Mouse (Mus musculus) adrenal gland (tissue): ENCODE measurements around the gene Myo3a.

Experiments used
- intact Hi-C: fragments of 180-260 bp; cut with DNase I; formaldehyde crosslinking; loops from one replicate; pipeline ENCODE4 v1.15.1; 2025
- microRNA-seq, 2 experiments: library from miRNA; unstranded; fragments of <30 nt; microRNA quantifications; one replicate each; pipeline ENCODE4; 2019

Myo3a gene

DNA sequence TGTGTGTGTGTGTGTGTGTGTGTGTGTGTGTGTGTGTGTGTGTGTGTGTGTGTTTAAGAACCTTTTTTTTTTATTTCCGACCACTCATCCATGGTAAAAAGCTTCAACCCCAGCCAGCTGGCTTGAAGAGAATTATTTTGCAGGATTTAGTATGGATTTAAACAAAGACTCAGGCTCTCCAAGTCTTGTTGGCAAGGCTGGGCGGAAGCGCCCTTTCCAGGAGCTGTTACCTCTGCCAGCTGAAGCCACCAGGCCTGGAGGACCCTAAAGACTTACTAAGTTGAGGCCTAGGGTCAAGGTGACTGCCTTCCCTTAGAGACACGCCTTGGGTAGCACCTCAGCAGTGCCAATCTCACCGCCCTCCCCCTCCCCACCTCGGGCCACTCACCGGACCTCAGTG lies 393.2 kb downstream of the Myo3a start:
- intact Hi-C loops: no loop called here

DNA sequence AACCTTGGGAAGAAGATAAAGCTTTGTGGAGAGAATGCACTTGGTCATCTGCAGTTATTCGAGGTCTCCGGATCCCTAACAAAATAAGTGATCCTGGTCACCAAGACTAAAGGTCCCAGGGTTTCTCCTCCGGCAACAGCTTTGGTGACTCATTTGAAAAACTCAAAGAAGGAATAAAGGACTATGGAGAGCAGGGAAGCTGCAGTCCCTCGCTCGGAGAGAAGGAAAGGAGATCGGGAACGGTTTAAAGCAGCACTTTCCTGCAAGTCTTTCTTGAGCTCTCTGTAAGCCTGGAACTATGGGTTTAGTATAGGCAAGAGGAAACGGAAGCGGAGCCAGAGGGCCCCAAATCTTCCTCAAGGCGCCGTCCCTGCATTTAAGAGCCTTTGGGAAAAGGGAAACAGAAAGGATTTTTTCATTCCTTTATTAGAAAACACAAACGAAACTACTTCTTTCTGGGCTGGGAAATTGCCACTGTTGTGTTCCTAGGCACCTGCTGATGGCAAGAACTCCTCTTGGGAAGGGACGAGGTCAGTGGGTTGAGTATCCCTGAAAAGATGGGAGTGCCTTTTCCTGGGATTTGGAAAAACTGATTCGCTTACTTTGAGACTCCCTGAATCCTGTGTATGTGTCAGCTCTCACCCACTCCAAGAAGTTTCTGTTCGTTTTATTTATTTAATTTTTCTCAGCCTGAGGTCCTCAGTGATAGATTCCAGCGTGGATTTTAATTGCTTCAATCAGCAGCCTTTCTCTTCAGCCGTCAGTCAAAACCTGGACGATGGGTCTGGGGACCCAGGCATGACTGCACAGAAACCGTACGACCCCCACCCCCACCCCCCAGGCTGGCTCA lies 393.9 kb downstream of the Myo3a start:
- intact Hi-C loops: no loop called here

DNA sequence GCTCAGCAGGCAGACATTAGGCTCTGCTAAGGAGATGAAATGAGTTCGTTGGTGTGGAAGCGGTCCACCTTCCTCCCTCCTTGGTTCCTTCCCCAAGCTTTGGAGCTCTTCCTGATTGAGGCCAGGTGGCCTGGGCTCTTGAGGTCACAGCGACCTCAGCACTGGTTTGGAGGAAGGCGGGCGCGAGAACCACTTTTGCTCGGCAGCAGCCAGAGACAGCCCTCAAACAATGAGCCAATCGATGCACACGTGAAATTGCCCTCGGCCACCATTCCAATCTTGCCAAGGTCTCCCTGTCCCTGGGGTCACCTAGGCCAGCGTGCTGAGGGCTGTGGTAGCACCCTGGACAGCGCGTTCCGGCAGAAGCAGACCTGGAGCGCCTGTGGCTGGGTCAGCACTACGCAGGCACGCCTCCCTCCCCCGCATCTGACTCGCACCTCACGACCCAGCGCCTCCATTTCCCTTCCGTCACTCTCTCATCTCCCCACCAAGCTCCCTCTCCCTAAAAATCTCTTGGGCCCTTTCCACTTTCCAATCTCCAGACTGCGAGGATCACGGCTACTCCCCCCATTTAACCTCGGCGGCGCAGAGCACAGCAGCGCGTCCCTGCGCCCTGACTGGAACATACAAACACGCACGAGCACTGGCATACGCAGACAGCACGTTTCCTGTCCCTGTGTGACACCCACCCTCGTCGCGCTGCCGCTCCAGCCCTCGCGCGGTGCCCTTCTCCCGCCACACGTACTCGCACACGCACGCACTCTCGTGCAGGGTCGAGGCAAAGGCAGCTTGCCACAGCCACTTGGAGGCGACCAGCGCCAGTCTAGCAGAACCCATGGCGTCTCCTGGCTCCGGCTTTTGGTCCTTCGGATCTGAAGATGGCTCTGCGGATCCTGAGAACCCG lies 394.8 kb downstream of the Myo3a start, which contains the start of gene Gad2:
Gad2 (plus strand) TSS at position 378 of the 904 bp plus-strand sequence.
- intact Hi-C loops: no loop called here

DNA sequence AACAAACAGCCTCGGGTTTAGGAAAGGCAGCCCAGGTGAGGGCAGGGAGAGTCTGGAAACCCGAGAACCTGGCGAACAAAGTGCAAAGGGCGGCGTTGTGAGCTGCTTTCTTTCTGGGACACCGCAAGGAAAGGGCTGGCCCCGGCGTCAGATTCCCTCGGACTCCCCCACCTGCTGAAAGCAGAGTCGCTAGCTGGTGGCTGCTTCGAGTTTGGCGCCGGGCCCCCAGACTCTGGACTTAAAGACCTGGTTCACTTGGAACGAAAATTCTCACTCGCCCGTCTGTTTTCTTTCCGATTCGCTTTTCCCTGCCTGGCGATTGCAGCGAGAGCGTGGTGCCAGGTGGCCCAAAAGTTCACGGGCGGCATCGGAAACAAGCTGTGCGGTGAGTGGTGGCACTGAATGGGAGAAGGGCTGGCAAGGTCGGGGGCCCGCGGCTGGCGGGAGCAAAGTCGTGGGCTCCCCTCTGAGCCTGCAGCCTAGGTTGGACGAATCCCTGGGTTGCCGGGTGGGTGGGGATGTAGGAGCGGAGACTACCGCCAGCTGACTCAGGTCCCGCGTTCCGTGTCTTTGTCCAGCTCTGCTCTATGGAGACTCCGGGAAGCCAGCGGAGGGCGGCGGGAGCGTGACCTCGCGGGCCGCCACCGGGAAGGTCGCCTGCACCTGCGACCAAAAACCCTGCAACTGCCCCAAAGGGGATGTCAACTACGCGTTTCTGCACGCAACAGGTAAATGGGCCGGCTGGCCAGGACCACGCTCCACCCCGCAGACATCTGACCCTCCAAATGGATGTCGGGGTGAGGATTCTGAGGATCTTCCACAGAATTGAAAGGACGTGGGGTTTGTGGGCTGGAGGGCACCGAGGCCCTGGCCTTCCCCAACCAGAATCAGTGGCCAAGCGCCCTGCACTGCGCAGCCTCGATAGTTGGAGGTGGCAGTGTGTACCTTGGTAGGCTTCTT lies 396.1 kb downstream of the Myo3a start:
- intact Hi-C loops: no loop called here

DNA sequence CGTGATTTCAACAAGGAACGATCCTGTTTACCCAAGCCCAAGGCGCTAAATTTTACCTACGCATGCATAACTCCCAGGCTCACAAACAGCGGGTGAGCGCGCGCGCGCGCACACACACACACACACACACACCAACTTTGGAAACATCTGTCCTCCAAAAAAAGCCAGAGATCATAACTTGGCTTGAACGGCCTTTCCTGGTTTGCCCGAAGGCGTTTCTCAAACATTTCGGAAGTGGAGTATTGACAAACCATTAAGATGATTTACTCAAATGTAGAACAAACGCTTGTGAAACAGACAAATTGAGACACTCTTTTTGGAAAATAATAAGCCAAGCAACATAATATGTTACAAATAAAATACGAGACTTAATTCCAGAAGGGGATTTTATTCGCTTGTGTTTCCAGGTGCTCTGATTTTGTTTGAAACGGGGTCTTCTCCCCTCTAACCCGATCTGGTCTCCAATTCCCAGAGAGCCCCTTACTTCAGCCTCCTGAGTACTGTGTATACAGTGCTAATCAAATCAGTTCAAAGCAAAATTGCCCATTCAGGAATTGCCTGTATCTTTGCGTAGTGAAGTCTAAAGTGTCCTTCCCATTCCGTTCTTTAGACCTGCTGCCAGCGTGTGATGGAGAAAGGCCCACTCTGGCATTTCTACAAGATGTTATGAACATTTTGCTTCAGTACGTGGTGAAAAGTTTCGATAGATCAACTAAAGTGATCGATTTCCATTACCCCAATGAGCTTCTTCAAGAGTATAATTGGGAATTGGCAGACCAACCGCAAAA lies 397.1 kb downstream of the Myo3a start:
- intact Hi-C loops: no loop called here

DNA sequence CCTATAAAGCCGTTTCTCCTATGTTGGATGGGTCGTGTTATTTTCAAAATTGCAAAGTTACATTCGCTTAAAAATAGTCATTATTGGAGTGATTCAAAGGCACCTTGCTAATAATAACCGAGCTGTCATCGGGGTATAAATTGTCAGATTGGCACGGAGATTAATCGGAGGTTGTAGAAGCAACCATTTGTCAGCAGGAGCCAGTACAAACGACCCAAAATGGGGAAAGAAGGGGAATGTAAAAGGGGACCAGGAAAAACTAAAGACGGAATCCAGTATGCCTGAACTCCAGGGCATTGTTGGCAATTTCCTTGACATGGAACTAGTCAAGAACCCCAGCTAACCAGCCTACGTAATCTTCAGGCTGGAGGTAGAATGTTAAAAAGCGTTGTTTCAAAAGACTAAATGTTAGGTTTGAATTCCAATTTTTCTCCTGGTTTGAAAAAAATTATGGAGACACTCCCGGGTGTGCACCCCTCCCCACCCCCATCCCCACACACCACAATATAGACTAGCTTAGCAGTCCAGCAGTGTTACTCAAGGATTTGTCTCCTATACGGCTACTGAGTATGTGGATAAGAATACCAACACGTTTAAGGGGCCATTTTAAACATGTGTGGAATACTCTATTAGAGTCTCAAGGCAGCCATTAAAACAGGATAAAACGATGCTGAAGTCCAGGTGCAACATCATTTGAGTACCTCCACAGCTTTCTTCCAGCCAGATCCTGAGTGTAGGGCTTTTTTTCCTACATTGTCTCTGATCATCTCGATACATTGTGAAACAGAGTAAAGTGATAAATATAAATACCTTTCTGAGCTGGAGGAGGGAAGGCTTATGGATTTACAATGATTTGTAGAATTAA lies 398.0 kb downstream of the Myo3a start:
- intact Hi-C loops: no loop called here

DNA sequence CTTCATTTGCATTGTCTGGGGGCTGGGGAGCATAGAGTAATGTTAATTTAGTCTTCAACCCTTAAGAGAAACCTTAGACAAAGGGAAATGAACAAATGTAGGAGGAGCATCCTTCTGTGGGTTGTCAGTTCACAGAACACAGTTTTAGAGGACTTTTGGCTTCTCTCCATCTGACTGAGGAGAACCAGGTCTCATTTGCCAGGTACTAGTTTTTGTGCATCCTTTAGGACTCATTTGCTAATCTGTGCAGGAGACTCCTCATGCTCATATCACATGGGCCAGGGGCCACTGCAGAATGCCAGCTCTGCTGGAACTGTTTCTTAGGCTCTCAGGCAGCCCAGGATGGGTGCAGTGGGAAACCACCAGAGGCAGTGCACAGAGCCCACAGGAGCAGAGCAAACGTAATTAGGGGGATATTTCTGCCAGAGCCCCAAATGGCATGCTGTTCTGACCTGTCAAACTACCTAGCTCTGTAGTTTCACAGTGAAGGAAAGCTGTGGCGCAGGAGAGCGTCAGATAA lies 399.9 kb downstream of the Myo3a start:
- intact Hi-C loops: no loop called here

DNA sequence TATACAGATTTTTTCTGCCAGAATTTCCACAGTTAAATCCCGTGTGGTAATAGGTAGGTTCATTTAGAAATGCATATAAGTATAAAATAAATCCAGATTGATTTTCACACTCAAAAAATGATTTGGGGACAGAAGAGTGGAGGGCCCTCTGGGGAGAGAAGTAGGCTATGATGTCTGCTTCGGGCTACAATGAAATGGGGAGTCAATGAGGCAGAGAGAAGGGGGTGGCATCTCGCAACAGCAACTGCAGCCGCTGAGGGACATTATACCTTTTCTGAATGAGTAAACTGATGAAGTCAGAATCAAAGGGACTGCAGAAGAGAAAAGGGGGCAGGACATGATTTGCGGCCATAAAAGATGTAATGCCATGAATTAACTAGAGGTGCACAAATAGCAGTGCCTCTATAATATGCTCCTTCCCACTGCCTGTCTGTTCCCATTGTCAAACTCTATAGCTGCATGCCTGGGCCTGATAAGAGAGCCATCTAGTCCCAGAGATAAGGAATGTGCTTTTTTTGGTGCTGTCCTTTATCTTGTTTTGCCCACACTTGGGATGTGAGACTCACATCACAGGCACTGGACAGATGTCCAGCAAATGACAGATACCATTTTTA lies 400.6 kb downstream of the Myo3a start:
- intact Hi-C loops: no loop called here

DNA sequence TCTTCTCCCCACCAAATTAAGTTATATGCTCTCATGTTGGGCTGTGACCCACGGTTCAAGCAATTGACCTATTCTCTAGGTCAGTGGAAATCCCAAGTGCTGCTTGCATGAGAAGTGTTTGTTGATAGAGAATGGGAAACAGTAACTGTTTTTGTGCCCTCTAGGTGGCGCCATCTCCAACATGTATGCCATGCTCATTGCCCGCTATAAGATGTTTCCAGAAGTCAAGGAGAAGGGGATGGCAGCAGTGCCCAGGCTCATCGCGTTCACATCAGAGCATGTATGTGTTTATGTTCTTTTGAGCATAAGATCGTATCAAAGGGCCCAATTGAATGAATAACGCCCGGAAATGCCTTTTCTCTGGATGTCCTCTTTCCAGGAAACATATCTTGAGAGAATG lies 407.5 kb downstream of the Myo3a start:
- intact Hi-C loops: loop anchor here (2.0 kb wide), 1 partner anchor 88 kb away; no protein-coding TSS in a partner anchor

DNA sequence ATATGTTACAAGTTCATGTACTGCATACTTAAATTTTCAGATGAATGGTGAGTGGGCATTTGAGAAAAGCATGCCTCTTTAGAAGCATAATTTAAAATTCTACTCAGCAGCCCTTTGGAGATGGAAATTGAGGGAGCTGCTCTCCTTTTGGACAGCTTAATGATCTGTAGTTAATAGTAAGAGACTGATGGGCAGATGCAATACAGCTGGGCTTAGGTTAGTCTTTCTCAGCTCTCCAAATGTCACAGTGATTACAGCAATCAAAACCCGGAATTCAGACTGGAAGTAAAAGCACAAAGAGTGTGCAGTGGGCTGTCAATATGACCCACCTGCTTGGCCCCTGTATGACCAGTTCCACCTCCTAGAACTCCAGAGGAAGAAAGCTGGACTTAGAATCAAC lies 418.8 kb downstream of the Myo3a start:
- intact Hi-C loops: no loop called here

DNA sequence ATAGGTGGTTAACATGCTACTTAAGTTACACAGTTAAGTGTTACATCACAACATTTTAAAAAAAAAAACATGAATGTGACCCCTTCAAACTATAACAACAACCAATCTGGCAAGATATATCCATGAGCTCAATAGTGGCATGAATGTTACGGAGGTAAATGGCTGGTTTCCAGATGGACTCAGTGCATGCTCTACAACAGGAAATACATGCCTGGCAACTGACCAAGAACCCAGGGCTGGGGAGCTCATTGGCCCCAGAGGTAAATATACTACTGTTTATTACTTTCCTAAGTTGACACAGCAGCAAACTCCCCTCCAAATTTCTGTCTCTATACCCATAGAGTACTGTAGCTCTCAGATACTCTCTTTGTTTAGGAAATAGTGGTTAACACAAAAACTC lies 421.1 kb downstream of the Myo3a start:
- intact Hi-C loops: no loop called here

DNA sequence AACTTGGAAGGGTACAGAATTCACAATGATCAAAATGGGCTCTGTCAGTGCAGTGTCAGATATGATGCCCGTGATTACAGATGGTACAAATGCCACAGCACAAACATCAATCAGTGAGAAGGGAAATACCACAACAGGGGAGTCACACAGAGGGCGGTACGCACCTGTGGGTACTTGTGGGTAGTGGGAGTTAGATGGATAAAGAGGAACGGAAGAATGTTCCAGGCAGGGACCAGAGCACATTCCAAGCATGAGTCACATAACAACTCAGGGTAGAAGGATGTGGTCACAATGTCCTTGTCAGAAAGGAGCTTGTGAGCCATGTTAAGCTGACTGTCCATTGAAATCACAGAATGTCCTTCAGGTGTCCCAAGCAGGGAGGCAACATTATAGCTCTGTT lies 424.5 kb downstream of the Myo3a start:
- intact Hi-C loops: no loop called here

DNA sequence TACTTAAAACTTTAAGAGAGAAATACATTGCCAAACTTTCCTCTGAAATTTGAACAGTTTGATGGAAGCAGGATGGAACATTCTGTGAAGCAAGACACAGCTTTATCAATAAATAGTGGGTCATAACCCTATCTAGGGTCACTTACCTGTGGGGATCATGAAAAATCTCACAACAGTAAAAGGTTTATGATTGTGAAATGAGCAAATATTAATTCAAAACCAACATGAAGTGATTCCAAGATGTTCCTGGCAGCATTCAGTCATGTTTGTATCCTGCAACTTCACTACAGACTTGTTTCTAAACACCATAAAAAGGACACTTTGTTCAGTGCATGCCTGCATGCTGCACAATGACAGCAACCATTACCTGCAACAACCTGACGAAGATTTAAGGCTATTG lies 436.4 kb downstream of the Myo3a start:
- intact Hi-C loops: no loop called here

Small RNA genes lying within 50 kb of the gene (microRNA-seq; reads per million reads assigned to microRNA genes)
- gene Gm23636: 0 reads per million in 2 experiments
- gene Mir3967: 0 reads per million in 2 experiments
